Mouse (Mus musculus) embryo, embryonic 9.5 days (tissue): ENCODE data around the gene Prrt4.
A peak's percentile ranks its signal among the peaks of the same experiment; 100 is the strongest.
"Not testable (repeated sequence)": the region's sequence is repeated elsewhere in the genome, so short reads cannot be mapped to it uniquely, and the experiment has no call there.

Experiments used
- DNase-seq: peaks from one replicate; pipeline ENCODE4 v3.0.0-alpha.2; 2017; ENCODE audit errors: extremely low spot score

Prrt4 gene

DNA sequence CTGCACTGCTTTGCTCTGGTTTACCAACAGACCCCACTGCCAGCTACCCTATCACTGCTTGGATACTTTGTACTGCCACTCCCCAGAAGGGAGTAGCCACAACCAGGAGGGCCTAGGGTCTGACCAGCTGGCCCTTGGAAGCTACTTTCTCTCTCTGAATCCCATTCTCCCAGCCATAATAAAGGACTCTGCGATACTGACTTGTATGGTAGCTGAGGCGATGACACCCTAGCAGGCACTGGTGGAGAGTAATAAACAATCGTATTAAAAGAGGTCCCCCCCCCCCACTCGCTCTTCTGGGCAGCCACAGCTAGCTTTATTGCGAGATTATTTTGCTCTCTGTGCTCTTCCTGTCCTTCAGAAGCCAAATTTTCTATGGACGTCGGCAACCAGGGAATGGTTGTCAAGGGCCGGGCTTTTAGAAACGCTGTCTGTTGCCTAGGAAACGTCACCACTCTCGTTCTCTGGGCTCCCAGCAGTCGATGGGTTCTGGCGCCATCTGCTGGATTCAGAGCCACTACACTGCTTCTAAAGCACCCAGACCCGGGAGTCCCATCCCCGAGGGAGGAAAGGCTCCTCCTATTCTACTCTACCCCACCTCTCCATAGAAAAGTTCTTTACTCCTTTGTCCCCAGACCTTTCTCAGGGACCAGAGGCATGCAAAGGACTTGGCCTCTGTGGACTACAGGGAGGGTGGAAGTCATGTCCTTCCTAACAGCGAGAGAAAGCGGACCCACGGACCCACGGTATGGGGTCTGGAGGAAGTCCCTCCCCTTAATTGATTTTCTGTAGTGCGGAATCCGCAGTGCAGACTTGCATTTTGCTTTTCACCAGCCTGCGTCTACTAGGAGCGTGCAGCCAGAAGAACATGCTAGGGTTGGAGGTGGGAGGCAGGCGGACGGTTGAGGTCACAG is 19.2 kb upstream of the Prrt4 start:
- DNase-seq, result peak; percentile 89

DNA sequence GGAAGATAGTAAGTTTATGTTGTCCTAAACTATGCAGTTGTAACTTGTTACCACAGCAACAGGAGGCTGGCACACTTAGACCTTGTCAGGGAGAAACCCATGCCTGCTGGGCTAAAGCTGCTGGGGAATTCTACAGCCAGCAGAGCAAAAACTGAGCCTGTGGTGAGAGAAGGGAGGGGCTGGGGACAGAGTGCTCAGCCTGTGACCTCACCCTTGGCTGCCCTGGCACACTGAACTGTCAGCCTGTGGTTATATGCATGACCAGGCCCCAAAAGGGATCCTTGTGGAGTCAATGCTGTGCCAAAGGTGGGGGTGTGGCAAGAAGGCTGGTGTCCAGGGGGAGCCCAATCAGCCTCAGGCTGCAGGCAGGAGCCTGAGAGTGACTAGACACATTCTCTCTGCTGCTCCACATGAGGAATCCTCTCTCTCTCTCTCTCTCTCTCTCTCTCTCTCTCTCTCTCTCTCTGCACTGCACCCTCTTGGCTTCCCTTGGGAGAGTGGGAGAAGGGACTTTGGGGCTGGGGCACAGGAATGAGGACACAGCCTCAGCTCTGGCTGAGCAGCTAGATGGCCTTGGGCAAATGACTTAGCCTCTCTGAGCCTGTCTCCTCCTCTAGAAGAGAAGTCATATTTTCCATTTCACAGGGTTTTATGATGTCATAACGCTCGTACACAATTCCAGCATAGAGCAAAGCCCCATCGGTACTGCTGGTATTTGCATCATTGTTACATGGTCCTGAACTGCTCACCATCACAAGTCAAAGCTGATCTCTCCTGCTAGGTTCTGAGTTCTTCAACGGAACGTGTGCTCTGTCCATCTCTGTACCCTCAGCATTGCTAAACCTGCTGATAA is 16.7 kb upstream of the Prrt4 start:
- DNase-seq, result no peak

DNA sequence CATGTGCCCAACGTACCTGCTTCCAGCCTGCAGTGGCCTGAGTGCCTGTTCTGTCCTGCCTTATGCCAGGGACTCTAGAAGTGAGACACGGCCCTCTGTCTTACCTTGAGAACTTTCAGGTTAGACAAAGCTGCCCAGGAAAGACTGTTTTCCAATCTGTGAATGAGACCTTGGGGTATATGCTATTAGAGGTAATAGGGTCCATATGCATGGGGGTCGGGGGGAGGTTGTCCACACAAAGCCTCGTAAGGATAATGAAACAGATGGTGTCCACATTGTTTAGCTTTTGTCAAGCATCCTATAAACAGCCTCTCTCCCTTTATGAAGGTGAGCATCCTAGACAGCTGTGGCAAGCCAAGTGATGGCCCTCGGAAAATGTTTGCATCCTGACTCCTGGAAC is 15.8 kb upstream of the Prrt4 start:
- DNase-seq, result no peak

DNA sequence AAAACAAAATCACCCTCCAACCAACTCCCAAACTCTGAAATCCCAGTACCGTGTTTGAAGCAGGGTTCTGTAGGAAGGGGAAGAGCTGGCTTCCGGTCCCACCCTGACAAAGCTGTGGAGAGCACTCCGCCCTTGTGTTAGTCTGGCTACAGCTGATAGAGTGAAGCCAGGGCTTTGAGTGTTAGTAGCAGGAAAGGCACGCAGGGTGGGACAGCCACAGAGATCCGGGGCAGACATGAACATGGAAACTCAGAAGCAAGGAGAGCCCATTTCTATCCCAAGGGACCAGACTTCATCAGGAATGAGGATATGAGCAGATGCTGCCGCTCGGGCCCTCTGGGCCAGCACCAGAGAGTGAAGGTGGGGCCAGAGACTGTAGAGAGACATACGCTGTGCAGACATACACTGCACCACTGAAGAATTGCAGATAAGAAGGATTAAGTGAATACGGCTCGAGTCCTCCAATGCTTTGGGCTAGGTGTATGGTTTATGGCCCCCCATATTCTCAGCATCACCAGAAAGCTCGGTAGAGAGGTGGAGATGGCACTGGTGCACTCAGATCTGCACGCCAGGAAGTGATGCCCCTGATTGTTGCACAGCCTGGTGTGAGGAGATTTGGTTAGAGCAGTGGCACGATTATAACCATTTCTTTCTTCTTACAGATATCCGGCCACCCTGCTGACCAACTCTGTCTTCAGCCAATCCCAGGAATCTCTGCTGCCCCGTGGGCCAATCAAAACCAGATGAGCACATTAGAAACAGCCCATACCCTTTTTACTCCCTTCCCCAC is 14.8 kb upstream of the Prrt4 start:
- DNase-seq, result no peak

DNA sequence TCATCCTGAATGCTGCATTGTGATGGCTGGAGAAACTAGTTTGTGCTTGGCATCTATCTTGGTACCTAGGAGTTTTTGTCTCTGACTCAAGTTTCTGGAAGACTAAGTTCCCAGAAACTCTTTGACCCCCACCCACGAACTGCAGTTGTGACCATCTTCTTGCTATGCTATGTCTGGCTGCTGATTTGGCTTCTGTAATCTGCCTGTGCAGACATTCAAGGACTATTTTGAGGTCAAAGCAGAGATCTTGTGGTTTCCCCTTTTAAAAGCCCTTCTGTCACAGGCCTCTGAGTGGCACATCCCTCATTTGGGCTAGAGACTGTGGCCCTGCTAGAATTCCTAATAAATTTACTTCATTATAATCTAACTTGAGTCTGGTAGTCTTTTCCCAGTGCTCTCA is 8.6 kb upstream of the Prrt4 start:
- DNase-seq, result no peak

DNA sequence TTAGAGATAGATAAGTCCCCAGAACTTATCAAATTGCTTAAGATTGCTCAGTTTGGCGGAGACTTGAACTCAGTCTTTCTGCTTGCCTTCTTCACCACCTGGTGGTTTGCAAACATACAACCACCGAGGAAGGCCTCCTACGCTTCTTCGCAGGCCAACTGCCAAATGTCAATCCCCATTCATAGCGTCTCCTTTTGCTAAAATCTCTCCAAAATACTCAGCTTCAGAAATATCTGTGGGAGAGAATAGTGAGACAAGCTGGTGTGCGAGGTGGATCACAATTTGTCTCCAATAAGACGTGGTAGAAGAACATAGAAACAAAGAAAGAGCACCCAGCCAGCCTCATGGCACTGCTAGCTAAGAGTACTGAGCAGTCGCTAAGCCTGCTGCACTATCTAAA is 459 bp upstream of the Prrt4 start:
- no peak for DNase-seq

DNA sequence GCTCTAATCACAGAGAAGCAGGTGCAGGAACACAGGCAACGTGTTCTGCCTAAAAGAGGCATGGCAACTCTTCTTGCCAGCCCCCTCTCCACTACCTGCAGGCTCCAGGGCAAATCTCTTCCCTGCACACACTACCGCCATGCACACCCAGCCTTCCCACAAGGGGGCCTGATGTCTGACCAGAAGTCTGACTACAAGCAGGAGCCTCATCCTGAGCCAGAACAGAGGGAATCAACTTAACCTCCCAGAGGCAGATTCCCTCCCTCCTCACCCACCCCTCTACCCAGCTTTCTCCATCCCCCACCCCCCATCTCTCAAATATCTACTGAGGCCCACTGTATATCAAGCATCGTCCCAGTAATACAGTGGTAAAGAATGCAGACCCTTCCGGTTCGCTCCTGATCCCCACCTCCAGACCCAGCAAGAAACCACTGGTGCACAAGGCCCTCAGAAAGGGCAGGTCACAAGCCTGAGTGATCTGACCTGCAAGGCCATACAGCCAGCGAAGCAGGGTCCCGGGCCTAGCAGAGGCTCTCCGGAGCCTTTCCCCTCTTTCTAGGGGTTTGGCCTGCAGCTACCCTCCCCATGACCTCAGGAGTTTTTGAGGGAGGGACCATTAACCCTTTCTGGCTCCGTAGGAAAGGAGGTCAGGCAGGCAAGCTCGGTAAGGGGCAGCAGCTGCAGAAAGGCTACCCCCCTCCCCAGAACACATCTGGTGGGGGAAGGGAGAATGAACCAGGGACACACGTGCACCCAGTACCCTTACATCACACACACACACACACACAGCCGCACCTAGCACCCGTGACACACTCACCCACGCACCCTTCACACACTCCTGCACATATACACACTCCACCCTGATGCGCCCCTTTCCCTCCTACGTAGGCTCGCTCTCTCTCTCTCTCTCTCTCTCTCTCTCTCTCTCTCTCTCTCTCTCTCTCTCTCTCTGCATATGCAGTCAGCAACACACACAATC is 1.2 kb downstream of the Prrt4 start:
- no peak for DNase-seq

DNA sequence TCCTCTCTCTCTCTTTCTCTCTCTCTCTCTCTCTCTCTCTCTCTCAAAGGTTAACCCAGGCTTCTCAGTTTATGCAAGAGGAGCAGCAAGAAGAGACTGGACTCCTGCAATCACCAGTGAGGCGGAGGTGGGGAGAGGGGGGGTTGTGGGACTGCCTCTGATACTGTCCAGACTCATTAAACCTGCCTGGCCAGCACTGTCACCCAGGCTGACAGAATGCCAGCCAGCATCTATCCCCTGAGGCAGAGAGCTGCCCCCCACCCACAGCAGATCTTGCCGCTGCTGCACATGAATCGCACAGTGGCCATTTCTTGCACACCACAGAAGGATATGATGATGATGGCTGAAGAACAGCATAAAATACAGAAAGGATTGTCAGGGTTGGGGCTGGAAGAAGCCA is 4.3 kb downstream of the Prrt4 start:
- DNase-seq, result no peak

DNA sequence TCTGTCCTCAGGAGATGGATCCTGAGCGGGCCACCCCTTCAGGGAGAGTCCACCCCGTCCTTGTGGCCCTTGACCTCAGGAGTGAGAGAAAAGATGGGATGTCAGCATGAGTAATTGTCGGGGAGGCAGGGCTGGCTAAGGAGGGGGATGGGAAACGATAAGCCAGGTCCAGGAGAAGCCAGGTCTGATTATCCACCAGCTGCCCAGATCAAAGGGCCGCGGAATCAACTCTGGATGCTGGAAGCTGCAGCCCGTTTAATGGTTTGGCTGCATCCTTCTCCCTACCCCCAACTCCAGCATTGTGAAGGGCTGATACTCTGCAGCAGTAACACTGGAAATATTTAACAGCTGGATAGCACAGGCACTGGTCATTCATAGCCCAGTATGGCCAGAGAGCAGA is 5.0 kb downstream of the Prrt4 start:
- peak; percentile 57 for DNase-seq

DNA sequence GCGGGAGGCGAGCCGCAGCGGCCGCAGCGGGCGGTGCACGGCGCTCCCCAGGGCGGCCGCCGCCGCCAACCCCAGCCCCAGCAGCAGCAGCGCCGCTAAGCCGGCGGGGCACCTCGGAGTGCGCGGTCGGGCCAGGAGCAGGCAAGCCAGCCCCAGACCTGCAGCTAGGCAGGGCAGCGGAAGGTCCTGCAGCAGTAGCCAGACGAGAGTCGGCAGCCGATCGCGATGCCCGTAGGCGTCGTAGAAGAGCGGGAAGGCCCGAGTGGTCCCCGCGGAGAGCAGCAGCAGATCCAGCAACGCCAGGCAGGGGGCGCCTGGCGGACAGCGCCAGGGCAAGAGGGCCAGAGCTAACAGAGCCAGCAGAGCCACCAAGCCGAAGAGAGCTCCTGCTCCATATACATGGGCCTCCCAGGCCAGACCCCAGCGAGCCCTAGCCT is 8.4 kb downstream of the Prrt4 start:
- peak; percentile 91 for DNase-seq

DNA sequence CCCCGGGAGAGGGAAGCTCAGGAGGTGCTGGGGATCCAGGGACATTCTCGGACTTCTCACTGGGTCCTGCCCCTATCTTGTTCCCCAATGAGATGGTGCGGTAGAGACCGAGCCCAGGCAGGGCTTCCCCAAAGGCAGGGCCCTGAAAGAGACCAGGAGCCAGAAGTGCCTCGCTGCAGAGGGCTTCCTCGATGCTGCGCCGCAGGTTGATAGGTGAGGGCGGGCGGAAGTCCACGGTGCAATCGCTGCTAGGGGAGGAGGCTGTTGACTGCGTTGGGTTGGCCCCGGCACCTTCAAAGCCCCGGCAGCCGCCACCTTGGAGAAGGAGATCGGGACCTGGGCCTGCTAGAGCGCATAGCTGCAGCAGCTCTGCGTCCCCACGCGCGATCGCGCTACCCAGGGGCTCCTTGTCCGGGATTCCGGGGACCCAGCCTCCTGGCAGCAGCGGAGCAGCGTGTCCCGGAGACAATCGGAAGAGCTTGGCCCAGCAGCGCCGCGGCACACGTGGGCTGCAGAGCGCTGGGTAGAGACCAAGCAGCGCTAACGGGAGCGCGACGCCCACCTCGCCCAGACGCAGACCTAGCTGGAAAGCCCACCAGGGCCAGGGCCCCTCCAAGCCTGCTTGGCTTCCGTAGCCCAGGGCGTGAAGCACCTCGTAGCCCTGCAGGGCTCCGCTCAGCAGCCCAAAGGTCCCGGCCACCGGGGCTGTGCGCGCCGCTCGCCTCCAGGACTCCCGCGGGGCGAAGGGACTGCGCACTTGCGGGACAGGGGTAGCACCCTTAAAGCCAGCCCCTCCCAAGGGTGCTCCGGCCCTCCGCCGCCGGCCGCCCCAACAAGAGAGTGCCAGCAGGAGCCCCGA is 9.1 kb downstream of the Prrt4 start:
- DNase-seq, result peak; percentile 66

DNA sequence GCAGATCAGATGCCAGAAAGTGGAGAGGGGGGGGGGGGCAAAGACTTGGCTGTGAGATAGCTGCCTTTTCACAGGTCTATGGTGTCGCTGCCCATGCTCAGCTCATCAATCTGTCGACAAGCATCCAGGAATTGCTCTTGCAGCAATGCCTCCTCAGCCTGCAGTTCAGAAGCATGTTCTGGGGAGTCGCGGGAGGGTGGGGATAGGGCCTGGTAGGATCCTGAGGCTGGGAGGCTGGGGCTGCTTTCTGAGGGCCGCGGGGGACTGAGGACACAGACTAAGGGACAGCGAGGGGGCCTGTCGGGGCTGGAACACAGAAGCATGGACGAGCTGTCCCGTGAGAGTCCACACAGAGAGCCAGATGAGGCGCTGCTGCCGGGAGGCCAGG is 9.7 kb downstream of the Prrt4 start:
- DNase-seq, result no peak

DNA sequence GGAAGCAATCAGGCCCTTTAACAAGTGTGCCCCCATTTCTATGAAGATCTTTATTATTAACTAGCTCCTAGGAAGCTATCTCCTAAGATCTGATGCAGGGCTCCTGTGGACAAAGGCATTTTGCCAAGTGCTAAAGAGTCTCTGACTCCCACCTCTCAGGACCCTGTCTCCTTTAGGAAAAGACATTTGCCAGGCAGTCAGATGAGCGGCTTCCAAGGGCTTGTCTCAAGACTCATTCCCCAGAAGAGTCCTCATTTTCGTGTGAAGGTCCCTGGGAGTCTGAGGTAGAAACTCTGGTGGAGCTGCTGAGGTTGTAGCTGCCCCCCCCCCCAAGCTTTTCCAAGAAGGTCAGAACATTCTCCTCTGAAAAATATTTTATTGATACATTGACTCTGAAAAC is 10.5 kb downstream of the Prrt4 start:
- DNase-seq, result no peak

DNA sequence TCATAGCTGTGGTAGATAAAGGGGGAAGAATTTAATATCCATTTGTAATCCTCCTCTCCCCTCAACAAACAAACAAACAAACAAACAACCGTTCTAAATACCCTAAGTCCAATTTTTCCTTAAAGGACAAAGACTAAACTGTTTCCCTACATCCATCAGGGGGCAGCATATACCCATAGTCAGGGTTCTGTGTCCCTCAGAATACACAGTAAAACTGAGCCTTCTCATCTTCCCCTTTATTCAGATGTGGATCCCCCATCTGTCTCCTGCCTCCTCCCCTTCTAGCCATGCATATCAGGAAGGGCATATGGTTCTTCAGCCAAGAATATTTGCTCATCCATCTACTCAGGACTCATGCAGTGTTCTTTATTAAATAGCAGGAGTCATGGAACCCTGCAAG is 13.2 kb downstream of the Prrt4 start:
- DNase-seq, result peak; percentile 48

DNA sequence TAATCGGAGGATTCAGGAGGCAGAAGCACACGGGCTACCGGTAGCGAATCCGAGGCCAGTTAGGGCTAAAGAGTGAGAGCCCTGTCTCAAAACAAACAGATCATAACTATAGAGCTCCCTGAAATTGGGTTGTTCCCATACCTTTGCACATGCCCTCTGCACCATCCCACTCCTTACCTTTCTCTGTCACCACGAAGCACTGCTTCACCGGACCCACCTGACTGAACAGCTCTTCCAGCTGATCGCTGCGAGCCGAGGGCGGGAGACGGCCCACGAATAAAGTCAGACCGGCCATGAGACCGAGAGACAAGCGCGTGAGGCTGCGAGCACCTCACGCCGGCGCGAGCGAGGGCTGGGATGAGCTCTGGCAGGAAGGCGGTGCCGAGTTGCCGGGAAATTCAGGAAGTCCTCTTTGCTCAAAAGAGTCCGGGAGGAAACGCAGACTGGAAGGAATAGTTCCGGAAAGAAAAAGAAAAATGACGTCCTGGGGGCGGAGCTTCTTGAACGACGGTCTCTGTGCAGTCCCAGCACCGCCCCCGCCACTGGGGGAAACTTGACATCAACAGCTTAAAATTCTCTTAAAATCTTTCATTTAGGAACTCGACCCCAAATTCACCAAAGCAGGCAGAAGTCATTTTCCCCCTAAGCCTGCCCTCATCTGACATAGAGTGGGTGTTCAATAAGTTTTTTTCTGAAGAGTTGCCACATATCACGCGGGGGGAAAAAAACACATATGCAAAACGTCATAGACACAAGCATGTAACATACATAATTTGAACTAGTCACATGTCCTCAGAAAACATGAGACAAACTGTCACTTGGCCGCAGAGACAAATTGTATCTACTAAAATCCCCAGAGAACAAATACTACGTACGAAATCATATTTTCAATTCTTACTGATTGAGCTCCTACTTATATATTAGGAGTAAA is 14.8 kb downstream of the Prrt4 start, which contains the start of gene Rbm28:
TSS of gene Rbm28 (minus strand) at position 693 of the 931 bp plus-strand sequence.
- DNase-seq, result peak; percentile 93

DNA sequence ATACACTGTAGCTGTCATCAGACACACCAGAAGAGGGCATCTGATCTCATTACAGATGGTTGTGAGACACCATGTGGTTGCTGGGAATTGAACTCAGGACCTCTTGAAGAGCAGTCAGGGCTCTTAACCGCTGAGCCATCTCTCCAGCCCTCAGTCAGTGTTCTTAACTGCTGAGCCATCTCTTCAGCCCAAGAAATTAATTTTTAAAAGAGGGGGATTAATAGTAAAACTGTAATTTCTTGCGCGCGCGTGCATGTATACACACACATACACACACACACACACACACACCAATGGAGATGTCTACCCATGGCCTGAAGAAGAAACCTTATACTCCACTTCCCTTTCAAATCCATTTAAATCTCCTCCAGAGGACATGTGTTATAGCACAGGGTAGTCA is 18.1 kb downstream of the Prrt4 start:
- DNase-seq, result not testable (repeated sequence)

DNA sequence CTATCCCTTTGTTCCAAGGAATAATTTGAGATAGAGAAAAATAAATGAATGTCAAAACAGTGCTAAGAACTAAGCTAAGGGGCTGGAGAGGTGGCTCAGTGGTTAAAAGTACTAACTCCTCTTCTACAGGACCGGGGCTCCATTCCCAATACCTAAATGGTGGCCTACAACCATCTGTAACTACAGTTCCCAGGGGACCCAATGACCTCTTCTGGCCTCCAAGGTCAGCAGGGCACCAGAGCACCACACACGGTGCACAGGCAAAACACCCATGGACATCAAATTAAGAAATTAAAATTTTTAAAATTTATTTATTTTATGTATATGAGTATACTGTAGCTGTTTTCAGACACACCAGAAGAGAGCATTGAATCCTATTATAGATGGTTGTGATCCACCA is 18.6 kb downstream of the Prrt4 start:
- DNase-seq, result no peak

DNA sequence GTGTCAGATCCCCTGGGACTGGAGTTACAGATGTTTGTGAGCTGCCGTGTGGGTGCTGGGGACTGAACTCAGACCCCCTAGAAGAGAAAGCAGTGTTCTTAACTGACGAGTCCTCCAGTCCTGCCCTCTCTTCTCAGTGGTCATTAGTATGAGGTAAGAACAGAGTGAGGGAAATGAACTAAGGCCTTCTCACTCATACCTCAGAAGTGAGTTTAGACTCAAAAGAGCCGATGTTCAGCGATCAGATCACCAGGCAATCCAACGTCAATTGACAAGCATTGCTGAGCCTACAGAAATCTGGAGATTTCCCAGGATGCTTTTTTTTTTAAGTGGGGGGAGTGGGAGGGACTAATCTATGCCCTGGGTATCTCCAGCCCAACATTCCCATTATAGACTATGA is 23.1 kb downstream of the Prrt4 start:
- DNase-seq, result no peak

DNA sequence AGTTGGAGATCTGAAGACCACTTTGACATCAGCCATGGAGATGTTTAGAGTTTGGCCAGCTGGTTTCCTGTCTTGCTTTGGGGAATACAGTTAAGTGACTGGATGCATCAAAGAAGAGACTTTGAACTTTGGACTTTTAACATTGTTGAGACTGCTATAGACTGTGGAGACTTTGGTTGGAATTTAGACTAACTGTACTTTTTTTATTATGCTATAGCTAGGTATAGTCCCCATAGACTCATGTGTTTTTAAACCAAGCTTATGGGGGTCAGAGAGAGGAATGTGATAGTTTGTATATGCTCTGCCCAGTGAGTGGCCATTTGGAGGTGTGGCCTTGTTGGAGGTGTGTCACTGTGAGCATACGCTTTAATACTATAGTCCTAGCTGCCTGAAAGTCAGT is 29.4 kb downstream of the Prrt4 start:
- no peak for DNase-seq
